Mouse (Mus musculus): ENCODE measurements at regions not wholly inside any gene's neighbourhood (a gene's known extent, or its start where the extent isn't known, plus 50 kb on each side); places are given as distances from the start of the nearest gene placed in this dataset.

DNA sequence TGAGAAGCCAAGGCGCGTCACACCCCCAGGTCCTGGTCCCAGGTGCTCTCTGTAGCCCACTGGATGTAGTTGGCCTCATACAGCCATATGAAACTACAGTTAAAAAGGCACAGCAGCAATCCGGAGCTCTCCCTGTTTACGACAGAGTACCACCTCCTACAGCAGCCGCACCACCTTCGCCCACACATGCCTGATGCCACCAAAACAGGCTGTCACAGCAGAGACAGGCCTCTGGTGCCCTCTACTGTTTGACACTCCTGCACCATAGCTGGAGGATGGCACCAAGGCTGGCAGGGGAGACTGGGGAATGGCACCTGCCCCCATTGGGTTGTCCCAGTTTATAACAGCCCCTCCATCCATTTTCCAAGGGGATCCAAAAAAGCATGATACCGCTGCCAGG, 84.1 kb downstream of the Rplp1 start:
- H3K27ac ChIP-seq = no peak overlapping the region
- H3K4me3 ChIP-seq (ENCODE audit: inconsistent target) = no peak overlapping the region
- WGBS (ENCODE audit: missing documents) = 53% methylated on average over 7 of the region's 7 CpGs
- no peaks in the 10 kb centered on the region for H3K36me3 ChIP-seq (ENCODE audit: inconsistent target)
- H3K79me2 ChIP-seq (ENCODE audit: inconsistent target) = no peaks in the 10 kb centered on the region

DNA sequence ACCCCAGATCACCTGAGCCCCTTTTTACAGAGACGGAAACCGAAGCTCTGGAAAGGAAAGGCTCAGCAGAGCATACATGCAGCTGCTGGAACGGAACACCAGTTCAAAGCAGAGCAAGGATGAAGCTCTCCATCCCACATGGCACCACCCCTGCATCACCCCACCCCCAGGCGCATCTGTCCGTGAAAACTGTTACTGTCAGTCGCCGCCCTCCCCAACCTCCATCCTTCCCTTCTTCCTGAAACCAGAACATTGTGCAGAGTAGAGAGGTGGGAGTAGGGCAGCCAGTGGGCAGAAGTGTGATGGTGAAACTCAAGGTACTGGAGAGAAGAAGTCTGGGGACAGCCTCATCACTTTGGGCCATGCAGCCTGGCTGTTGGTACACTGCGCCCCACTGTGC, 84.6 kb downstream of the Rplp1 start:
- 70% methylated on average over 7 of the region's 8 CpGs for WGBS (ENCODE audit: missing documents)
- no peak overlapping the region for H3K27ac ChIP-seq
- H3K36me3 ChIP-seq (ENCODE audit: inconsistent target) = no peaks in the 10 kb centered on the region
- no peak overlapping the region for H3K4me3 ChIP-seq (ENCODE audit: inconsistent target)
- no peaks in the 10 kb centered on the region for H3K79me2 ChIP-seq (ENCODE audit: inconsistent target)

- Histone ChIP-seq H3K36me3 (ENCODE audit: inconsistent target) (no peaks in the 10 kb centered on the region), H3K79me2 (ENCODE audit: inconsistent target) (no peaks in the 10 kb centered on the region), H3K27ac (no peak overlapping the region), H3K4me3 (ENCODE audit: inconsistent target) (no peak overlapping the region)
- WGBS (ENCODE audit: missing documents) = 91% methylated on average over 3 of the region's 3 CpGs
Observed at GRCm38 (mm10) chr9:61829301-61829700, 85.0 kb downstream of the Rplp1 start.

DNA sequence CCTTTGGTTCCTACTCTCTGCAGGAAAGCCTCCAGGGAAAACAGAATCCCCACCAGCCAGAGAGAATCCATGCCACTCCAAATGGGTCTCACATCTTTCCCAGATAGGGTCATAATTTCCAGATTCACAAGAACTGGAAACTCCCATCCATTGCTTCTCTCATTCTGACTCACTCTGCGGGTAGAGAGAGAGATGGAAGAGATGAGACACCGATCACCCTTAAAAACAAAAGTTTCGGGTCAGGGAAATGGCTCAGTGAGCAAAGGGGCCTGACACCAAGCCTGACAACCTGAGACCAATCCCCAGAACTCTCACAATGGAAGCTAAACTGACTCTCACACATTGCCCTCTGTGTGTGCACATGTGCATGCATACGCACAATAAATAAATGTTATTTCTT, 86.6 kb downstream of the Rplp1 start:
- 93% methylated on average over 4 of the region's 4 CpGs for WGBS (ENCODE audit: missing documents)
- Histone ChIP-seq H3K4me3 (ENCODE audit: inconsistent target) (no peak overlapping the region), H3K27ac (no peak overlapping the region), H3K79me2 (ENCODE audit: inconsistent target) (no peaks in the 10 kb centered on the region), H3K36me3 (ENCODE audit: inconsistent target) (no peaks in the 10 kb centered on the region)

DNA sequence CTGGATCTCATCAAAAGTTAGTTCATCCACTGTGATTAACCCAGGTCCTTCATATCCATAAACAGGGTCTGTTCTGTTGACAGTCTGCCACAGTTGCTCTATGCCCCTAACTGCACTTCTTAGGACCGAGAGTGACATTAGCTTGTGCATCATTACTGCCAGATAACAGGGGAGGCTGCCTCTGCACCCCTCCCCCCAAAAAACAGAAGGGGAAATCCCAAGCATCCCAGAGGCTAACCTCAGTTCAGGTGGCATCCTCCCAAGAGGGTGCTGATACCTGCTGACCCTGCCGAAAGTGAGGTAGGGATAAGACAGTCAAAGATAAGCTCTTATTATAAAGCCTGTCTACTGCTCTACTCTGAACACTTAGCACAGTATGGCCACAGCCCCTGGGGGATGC, 87.3 kb downstream of the Rplp1 start:
- no peaks in the 10 kb centered on the region for H3K36me3 ChIP-seq (ENCODE audit: inconsistent target)
- WGBS (ENCODE audit: missing documents) = 67% methylated on average over 2 of the region's 2 CpGs
- no peaks in the 10 kb centered on the region for H3K79me2 ChIP-seq (ENCODE audit: inconsistent target)
- no peak overlapping the region for H3K4me3 ChIP-seq (ENCODE audit: inconsistent target)
- H3K27ac ChIP-seq = no peak overlapping the region

DNA sequence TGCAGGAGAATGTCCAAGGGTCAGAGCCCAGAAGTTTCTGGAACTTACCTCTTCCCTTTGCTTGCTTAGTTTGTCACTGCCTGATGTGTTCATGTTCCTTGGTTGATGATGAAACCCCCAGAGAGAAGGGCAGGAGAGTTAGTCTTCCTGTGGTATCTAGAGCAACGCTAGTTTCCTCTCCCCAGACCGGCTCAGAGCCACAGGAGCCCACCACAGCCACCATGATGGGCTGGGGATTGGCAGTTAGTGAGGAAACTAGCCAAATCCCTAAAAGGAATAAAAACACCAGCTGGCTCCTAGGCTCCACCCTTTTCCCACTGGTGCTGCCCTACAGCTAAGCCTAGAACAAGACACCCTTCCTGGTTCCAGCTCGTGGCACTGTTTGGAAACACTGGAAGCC, 87.9 kb downstream of the Rplp1 start:
- Histone ChIP-seq H3K27ac (no peak overlapping the region), H3K4me3 (ENCODE audit: inconsistent target) (no peak overlapping the region), H3K79me2 (ENCODE audit: inconsistent target) (no peaks in the 10 kb centered on the region), H3K36me3 (ENCODE audit: inconsistent target) (no peaks in the 10 kb centered on the region)
- 26% methylated on average over 3 of the region's 3 CpGs for WGBS (ENCODE audit: missing documents)

DNA sequence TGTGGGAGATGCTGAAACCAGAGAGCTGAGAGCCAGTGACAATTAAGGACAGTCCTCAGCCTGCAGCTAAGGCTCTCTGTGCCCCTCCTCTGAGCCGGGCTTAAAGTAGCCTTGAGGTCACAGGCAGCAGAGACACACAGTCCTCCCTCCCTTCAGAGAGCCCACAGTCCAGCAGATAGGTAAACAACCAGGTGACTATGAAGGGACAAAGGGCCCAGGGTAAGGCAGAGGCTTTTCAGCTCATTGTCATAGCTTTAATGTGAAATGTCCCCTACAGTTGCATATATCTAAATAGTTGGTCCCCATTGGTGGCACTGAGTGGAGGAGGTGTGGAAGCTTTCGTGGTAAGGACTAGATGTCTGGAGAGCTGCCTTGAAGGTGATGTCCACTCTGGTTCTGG, 88.5 kb downstream of the Rplp1 start:
- 96% methylated on average over 2 of the region's 2 CpGs for WGBS (ENCODE audit: missing documents)
- Histone ChIP-seq H3K36me3 (ENCODE audit: inconsistent target) (no peaks in the 10 kb centered on the region), H3K27ac (no peak overlapping the region), H3K4me3 (ENCODE audit: inconsistent target) (no peak overlapping the region), H3K79me2 (ENCODE audit: inconsistent target) (no peaks in the 10 kb centered on the region)

DNA sequence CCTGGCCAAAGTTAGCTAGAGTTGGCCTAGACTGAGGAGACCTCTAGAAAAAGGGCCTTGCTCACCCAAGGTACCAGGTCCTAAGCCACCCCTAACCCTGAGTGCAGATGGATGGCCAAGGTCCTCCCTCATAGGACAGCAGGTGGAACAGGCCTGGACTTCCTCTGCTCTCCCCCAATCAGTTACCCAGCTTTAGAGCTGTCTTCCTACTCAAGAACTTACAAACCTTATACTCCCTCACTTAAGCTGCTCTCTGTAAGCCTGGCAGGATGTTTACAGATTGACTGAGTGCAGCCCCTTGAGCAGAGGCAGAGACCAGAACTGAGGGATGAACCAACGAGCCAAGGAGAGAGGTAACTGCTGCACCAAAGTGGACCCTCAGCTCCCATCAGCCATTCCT, 94.5 kb downstream of the Rplp1 start:
- Histone ChIP-seq H3K79me2 (ENCODE audit: inconsistent target) (no peaks in the 10 kb centered on the region), H3K36me3 (ENCODE audit: inconsistent target) (no peaks in the 10 kb centered on the region), H3K27ac (no peak overlapping the region), H3K4me3 (ENCODE audit: inconsistent target) (no peak overlapping the region)
- WGBS (ENCODE audit: missing documents) = 100% methylated on average over 1 of the region's 1 CpGs

DNA sequence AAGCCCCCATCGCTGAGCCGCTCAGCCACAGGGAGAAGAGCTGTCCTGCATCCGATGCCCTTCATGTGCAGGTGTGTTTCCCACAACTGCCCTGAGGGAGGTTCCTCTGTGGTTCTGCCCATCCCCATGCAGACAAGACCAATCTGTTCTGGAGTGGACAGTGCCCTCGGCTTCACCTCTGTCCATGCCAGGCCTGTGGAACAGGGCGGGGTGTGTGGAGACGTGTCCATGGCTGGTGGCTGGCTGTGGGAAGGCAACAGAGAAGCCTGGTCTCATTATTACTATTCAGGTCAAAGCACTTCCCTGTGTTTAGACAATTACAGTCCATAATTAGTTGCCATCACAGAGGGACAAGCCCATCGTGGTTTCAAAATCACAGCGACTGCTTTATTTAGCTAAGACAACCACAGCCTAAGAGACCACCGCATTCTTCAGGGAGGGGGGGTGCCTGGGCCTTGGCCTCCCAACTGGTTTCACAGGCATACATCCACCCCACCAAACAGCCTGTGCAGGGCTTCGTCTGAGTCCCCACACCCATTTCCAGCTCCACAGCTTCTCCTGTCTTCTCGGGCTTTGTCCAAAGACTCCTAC, 97.7 kb downstream of the Rplp1 start:
- 94% methylated on average over 11 of the region's 11 CpGs for WGBS (ENCODE audit: missing documents)
- Histone ChIP-seq H3K79me2 (ENCODE audit: inconsistent target) (no peaks in the 10 kb centered on the region), H3K36me3 (ENCODE audit: inconsistent target) (no peaks in the 10 kb centered on the region), H3K27ac (no peak overlapping the region), H3K4me3 (ENCODE audit: inconsistent target) (no peak overlapping the region)

DNA sequence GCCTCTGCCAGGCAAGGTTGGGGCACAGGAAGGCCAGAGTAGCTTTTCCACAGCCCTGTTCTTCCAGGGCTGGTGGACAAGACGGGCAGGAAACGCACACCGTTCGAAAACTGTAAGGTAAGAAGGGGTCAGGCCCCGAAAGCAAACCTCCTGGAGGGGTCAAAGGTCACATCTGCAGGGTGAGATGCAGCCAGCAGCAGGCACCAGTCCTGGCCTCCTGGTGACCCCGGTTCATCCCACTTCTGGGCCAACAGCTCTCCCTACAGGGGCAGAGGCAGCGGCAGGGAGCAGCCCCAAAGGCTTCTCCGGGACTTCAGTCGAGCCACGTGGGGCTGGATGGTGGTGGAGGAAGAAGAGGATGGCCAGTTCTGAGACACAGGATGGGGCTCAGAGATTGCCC, 98.3 kb downstream of the Rplp1 start:
- Histone ChIP-seq H3K36me3 (ENCODE audit: inconsistent target) (no peaks in the 10 kb centered on the region), H3K4me3 (ENCODE audit: inconsistent target) (no peak overlapping the region), H3K27ac (no peak overlapping the region), H3K79me2 (ENCODE audit: inconsistent target) (no peaks in the 10 kb centered on the region)
- 90% methylated on average over 10 of the region's 10 CpGs for WGBS (ENCODE audit: missing documents)

- Histone ChIP-seq H3K36me3 (ENCODE audit: inconsistent target) (no peaks in the 10 kb centered on the region), H3K4me3 (ENCODE audit: inconsistent target) (no peak overlapping the region), H3K79me2 (ENCODE audit: inconsistent target) (no peaks in the 10 kb centered on the region), H3K27ac (no peak overlapping the region)
- WGBS (ENCODE audit: missing documents) = 94% methylated on average over 3 of the region's 3 CpGs
Observed at GRCm38 (mm10) chr9:61813291-61813690, 101.1 kb downstream of the Rplp1 start.

- no peak overlapping the region for H3K4me3 ChIP-seq (ENCODE audit: inconsistent target)
- H3K27ac ChIP-seq = no peak overlapping the region
- H3K79me2 ChIP-seq (ENCODE audit: inconsistent target) = no peaks in the 10 kb centered on the region
- 92% methylated on average over 9 of the region's 9 CpGs for WGBS (ENCODE audit: missing documents)
- no peaks in the 10 kb centered on the region for H3K36me3 ChIP-seq (ENCODE audit: inconsistent target)
Observed at GRCm38 (mm10) chr9:61812315-61812714, 102.0 kb downstream of the Rplp1 start.

DNA sequence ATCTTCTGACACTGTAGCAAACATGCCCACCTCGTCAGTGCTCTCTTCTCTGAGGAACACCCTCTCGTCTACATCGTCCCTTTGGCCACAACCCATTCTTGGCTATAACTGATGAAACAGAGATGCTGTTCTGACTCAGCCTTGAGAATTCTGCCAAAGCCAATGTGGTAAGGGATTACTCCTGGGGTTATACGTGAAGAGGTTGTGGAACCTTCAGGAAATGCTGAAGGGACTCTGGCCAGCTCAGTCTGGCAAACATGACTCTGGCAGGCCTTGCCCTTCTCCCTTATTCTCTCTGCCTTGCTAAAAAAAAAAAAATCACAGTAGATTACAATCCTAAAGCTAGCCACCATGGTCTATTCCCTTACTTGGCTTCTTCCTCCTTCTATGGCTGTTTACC, 103.9 kb downstream of the Rplp1 start:
- WGBS (ENCODE audit: missing documents) = 88% methylated on average over 4 of the region's 4 CpGs
- Histone ChIP-seq H3K36me3 (ENCODE audit: inconsistent target) (no peaks in the 10 kb centered on the region), H3K27ac (no peak overlapping the region), H3K4me3 (ENCODE audit: inconsistent target) (no peak overlapping the region), H3K79me2 (ENCODE audit: inconsistent target) (no peaks in the 10 kb centered on the region)

DNA sequence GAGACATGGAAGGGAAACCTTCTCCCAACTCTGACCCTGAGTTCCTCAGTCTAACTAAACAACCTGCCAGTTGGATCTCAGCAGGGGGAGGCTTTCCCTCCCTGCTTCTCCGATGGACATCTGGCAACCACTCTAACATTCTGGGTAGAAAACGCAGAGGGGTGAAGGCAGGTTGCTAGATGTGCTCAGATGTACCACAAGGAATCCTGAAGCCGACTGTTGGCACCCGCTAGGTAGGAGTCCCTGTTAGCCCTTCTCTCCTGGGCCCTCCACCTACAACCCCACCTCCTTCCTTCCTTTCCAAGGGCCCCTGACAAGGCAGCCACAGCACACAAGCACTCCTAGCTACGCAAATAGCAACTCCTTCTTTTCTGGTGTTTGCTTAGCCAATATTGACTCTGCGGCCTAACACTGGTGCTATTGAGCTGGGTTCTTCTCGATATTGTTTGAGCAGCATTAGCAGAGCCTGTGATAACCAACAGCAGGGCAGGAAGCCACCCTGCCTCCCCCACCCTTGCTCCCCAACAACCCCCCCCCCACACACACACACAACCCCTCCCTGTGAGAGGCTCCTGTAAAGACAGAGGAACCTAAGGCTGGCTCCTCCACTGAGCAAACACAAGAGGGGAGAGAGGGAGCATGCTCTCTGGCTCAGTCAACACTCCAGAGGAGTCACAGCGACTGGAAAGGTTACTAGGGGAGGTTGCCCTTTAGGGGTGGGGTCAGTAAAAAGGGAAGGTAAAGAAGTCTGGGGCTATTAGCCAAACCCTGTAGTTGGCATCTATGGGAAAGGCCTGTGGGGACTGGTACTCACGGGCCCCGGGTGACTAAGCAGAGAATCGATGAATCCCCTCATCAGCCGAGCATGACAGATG, 105.8 kb downstream of the Rplp1 start:
- Histone ChIP-seq H3K4me3 (ENCODE audit: inconsistent target) (no peak overlapping the region), H3K79me2 (ENCODE audit: inconsistent target) (no peaks in the 10 kb centered on the region), H3K27ac (no peak overlapping the region), H3K36me3 (ENCODE audit: inconsistent target) (no peaks in the 10 kb centered on the region)
- WGBS (ENCODE audit: missing documents) = 54% methylated on average over 12 of the region's 12 CpGs

DNA sequence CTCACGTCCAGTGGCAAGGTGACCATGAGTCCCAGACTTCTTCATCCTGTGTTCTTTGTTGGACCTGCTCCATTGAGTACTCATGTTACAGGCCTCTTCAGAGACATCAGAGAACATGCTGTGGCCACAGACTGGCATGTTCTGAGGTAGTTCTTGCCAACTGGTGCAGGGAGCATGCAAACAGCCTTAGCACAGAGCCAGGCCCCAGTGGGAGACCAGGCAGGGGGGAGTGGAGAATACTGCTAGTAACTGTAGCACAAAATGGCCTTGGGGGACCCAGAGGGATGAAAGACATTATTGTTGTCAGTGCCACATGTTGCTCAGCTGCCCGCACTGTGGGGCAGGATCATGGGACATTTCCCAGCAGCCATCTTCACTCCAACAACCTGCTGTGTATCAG, 108.4 kb downstream of the Rplp1 start:
- Histone ChIP-seq H3K79me2 (ENCODE audit: inconsistent target) (no peaks in the 10 kb centered on the region), H3K4me3 (ENCODE audit: inconsistent target) (no peak overlapping the region), H3K27ac (no peak overlapping the region), H3K36me3 (ENCODE audit: inconsistent target) (no peaks in the 10 kb centered on the region)
- 95% methylated on average over 2 of the region's 2 CpGs for WGBS (ENCODE audit: missing documents)

Measured in macrophage (primary cell).